Mouse (Mus musculus): ENCODE measurements around the gene Siglece.

- TF ChIP-seq CTCF (IDR thresholded peaks at IDR 0.05; ENCODE audit: low read depth) (no peak), EP300 (optimal IDR thresholded peaks at IDR 0.05) (no peak)
Measured at GRCm38 (mm10) chr7:43654519-43654918, 5.4 kb downstream of the Siglece start.
